Mouse (Mus musculus) olfactory bulb, adult 2 months (tissue): ENCODE data around the gene Rab13.

Experiments used
- CTCF ChIP-seq: fragments of 200-500 bp; IDR thresholded peaks from 2 replicates; pipeline ENCODE4 v1.5.1; 2012; ENCODE audit warnings: low read depth, mild to moderate bottlenecking, low read length, moderate library complexity; ENCODE audit not compliant: insufficient read depth
- POLR2A ChIP-seq: fragments of 200-500 bp; IDR thresholded peaks from 2 replicates; pipeline ENCODE4 v1.6.1; 2012; ENCODE audit warnings: mild to moderate bottlenecking, low read depth, low read length, moderate library complexity; ENCODE audit not compliant: insufficient read depth

DNA sequence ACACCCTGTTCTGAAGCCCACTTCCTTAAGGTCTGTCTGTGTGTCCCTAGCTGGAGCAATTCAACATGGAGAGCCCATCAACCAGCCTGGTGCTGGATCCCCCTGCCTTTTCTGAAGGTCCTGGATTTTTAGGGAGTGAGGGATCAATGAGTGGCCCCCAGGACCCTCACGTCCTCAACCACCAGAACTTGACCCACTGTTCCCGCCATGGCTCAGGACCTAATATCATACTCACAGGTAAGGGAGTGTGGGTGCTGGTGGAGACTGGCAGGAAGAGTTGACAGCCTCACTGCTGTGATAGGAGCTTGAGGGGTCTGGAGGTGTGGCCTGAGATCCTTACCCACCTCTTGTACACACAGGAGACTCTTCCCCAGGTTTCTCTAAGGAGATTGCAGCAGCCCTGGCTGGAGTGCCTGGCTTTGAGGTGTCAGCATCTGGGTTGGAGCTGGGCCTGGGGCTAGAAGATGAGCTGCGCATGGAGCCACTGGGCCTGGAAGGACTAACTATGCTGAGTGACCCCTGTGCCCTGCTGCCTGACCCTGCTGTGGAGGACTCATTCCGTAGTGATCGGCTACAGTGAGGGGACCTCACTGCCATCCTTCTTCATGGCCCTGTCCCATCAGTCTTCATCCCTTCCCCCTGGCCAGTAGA, 49.8 kb downstream of the Rab13 start:
- TF ChIP-seq POLR2A (no peak), CTCF (no peak)
